10 mouse cellular contexts compared by ENCODE assay signal in genomic region chr17:83958706-83959105, GRCm38 (mm10).
A peak's percentile ranks its signal among the peaks of the same experiment; 100 is the strongest.
DNase-seq lines count a peak whose midpoint lies in the region; ATAC-seq and TF ChIP-seq lines count a peak whose summit lies in the region.
"Had no signal": no experiment of that assay in that cellular context is flagged by ENCODE, and none has a peak within 500 bp of the region (broad histone marks: within the 10 kb centered on the region; RNA-seq: fewer than 3 reads in every experiment).

No protein-coding gene starts in this region.

- H3K27ac ChIP-seq in gastrocnemius, adult 2 months: peak overlapping the region; percentile 93
- peak overlapping the region; percentile 81 for H3K27ac ChIP-seq in liver, embryonic 12.5 days

- no peak for DNase-seq in gastrocnemius, adult 2 months
- no peak for DNase-seq in gastrocnemius, postnatal 10 days
- DNase-seq in G1E (ENCODE audit: low spot score): no peak
- peak; percentile 87 for DNase-seq in kidney, adult 11 months
- DNase-seq in layer of hippocampus, postnatal 14 days (ENCODE audit: low spot score in 2 of 2): no peak
- DNase-seq in left cerebral cortex, adult 9 months (ENCODE audit: low spot score in 2 of 2): no peak
- DNase-seq in embryo, embryonic 9.5 days (ENCODE audit: extremely low spot score): no peak
- DNase-seq: cerebellum, adult 9-10 months had no signal

- H3K36me3 ChIP-seq in G1E (replicated peaks): peaks cover 7% of the 10 kb centered on the region
- H3K36me3 ChIP-seq in liver, embryonic 12.5 days: no peaks in the 10 kb centered on the region

- ATAC-seq in G1E (ENCODE audit: extremely low read depth, insufficient number of reproducible peaks, low FRiP score, poor library complexity, severe bottlenecking): no peak
- ATAC-seq in liver, embryonic 12.5 days: peak; percentile 23; the same call in 1 of the 2 replicates
- ATAC-seq: inflammation-experienced regulatory T-cells, adult 6 months had no signal

- 42% methylated on average over 3 of the region's 3 CpGs for WGBS in liver, embryonic 12.5 days (ENCODE audit: insufficient replicate concordance)

- no peak for TF ChIP-seq CTCF in gastrocnemius, adult 2 months (IDR thresholded peaks at IDR 0.05)
- TF ChIP-seq CTCF in G1E (IDR thresholded peaks at IDR 0.05; ENCODE audit: low read depth, low read length): no peak

- peaks cover 93% of the 10 kb centered on the region for H3K4me1 ChIP-seq in G1E (ENCODE audit: insufficient read depth, low read depth, low read length)
- peaks cover 100% of the 10 kb centered on the region for H3K4me1 ChIP-seq in liver, embryonic 12.5 days

- H3K27me3 ChIP-seq in G1E (ENCODE audit: insufficient read depth, low read length): no peaks in the 10 kb centered on the region
- no peaks in the 10 kb centered on the region for H3K27me3 ChIP-seq in liver, embryonic 12.5 days (replicated peaks)

- H3K9me3 ChIP-seq in G1E (replicated peaks): no peaks in the 10 kb centered on the region
- no peaks in the 10 kb centered on the region for H3K9me3 ChIP-seq in liver, embryonic 12.5 days (replicated peaks)

- intact Hi-C loops in gastrocnemius, adult 2 months (cut with DNase I): loop anchor here (5.0 kb wide), 1 partner anchor 41 kb away; no protein-coding TSS in a partner anchor

- peak overlapping the region; percentile 7; the same call in 1 of the 2 replicates for H3K4me2 ChIP-seq in liver, embryonic 12.5 days

- no peak overlapping the region for H3K9ac ChIP-seq in liver, embryonic 12.5 days

- H3K4me3 ChIP-seq in gastrocnemius, adult 2 months: peak overlapping the region; percentile 9; the same call in 1 of the 2 replicates
- peak overlapping the region; percentile 62; the same call in 1 of the 2 replicates for H3K4me3 ChIP-seq in G1E (ENCODE audit: low read depth, low read length)
- H3K4me3 ChIP-seq in liver, embryonic 12.5 days: no peak overlapping the region
